Mouse (Mus musculus): ENCODE data around the gene Emc10.

The Emc10 gene

GRCm38 (mm10) chr7:44485572-44486195, 10.6 kb downstream of the Emc10 start:
- in situ Hi-C loops (cut with MboI, MseI): loop anchor here in 1 of 2 experiments (5.0 kb wide), 1 partner anchor 223 kb away; the partner anchor contains the start of gene Gm15517

DNA sequence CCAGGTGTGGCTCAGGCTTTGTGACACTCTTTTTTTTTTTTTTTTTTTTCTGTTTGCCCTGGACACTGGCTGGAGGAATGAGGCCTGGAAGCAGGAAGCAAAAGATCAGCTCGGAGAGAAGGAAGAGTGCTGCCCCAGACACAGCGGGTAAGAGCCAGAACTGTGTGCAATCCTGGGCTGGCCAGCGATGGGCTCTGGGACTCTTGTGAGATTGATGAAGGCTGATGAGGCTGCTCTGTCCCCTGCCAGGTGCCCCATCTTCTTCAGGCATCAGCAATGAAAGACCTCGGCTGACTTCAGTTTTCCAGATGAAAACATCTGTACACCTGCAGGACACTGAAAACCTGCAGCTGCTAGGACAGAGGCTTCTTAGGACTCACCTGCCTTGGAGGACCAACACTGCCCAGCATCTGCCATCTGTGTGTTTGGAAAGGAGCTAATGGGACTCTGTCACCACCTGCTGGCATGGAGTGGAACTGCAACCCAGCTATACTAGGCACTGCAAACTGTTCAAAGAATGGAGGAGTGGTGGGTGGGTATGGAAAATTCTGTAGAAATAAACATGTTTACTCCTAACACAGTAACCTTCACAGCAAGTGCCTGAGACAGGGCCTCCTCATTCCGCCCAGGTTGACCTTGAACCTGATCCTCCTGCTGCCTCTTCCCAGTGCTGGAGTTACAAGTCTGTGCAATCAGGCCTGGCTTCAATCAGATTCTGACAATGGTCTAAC, 11.3 kb downstream of the Emc10 start:
- in situ Hi-C loops (cut with MboI, MseI): loop anchor here (5.0 kb wide), 2 partner anchors 218 to 223 kb away; partner anchors contain the start of gene Gm15517 (in 1 of the 2)

- in situ Hi-C loops (cut with MboI, MseI): loop anchor here in 1 of 2 experiments (5.0 kb wide), 1 partner anchor 217 kb away; no protein-coding TSS in a partner anchor
Observed at GRCm38 (mm10) chr7:44484109-44484508, 12.2 kb downstream of the Emc10 start.

DNA sequence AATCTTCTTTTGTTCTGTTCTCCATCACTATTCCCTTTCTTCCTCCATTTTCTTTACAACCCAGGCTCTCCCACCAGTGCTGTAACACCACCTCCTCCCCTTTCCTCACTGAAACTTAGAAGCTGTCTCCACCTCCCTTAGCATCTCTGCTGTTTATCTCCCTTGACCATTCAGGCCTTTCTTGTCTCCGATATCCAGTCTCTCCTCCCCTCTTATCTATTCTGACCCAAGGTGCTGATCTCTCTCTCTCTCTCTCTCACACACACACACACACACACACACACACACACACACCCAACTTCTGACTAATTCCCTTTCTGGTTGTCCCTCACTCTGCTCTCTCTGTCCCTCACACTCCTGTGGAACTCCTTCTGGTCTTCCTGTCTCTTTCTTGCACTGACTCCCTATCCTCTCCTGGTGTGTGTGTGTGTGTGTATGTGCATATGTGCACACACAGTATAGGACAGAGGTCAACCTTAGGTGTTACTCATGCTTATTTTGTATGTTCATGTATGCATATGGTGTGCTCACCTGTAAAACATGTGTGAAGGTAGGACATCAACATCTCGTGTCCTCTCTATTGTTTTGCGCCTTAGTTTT, 13.4 kb downstream of the Emc10 start:
- in situ Hi-C loops (cut with MboI, MseI): loop anchor here in 1 of 2 experiments (5.0 kb wide), 1 partner anchor 216 kb away; no protein-coding TSS in a partner anchor

DNA sequence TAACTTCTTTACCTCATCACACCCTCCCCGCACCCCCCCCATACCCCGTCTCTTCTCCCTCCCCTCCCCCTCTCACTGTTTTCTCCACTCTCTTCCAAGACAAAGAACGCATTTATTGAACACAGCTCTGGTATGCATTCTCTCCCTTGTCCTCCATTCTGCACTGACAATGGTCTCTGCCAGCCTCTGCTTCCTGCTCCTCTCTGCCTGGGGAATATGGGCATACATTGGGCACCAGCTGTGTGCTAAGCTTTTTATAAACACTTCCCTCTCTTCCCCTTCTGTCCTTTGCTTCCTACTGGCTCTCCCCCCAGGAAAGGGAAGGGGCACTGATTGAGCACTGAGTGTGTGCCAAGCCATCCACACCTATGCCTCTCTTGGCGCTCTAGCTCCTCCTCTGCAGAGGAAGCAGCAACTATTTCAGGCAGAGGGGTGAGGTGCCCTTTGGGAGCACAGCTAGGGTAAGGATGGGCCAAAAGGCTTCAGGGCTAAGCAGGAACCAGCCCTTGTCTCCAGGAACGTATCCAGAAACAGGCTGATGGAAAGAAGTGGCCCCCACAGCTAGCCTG, 21.2 kb downstream of the Emc10 start:
- in situ Hi-C loops (cut with MboI, MseI): no loop called here

GRCm38 (mm10) chr7:44474419-44474818, 21.9 kb downstream of the Emc10 start:
- in situ Hi-C loops (cut with MboI, MseI): no loop called here

DNA sequence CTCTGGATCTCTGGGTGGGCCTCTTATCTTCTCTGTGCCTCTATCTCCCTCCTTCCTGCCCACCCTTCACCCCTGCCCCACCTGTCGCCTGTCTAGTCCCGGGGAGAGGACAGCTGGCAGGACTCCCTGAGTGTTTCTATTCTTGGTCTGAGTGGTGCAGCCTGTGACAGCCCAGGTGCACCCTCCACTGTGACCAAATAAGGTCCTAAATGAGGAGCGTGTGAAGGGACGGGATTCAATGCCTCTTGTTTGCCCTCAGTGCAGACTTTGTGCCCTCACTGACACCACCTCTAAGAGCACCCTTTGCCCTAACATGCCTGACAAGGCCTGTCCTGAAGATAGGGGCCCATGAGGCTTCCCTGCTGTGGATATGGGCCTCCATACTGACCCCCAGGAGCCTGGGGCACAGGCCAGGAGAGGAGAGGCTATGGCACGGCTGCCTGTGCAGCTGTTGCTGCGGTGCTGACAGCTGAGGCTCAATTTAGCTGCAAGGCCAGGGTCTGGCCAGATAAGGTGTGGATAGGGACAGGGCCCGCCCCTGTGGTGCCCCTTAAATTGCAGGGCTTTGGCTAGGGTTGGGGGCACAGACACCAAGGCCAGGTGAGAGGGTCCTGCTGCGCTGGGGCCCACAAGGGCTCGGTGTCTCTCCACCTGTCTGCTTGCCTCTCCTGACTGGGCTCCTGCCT, 23.2 kb downstream of the Emc10 start:
- in situ Hi-C loops (cut with MboI, MseI): no loop called here

DNA sequence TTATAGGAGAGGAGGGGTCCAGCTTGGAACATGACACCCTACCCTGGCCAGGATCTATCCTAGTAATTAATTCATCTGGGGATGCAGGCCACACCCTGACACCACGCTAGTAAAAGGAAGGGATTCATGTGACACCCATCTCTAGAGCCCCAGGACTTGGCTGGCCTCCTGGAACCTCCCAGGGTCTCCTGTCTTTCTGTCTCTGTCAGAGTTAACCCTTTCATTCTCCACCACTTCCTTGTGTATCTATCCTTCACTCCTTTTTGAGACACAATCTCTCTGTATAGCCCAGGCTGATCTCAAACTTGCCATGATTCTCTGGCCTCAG, 23.8 kb downstream of the Emc10 start:
- in situ Hi-C loops (cut with MboI, MseI): no loop called here

DNA sequence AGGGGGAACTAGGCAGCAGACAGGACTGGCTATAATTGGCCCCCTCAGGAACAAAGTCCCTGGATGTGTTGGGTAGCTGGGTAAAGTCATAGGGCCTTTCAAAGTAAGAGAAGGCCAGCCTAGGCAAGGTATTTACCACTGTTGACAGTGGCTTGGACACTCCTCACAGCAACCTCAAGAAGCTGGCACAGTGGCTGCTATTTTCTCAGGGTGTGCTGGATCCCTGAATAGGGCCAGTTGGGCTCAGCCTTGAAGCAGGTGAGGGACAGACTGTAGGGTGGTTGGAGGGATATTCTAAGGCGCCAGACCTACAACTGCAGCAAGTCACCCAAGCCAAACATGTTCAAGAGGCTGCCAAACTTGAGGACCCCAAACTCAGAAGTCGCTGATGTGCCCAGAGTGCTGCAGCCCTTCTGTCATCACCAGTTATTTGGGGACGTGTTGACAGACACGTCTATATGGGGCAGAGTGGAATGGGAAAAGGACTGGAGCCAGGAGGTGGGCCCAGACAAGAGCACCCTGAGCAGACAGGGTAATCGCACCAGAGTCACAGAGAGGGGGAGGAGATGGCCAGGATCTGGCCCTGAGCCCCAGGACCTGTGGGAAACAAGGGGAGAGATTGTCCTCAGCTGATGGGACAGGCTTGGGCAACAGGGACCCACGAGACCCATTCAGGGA, 24.3 kb downstream of the Emc10 start:
- in situ Hi-C loops (cut with MboI, MseI): no loop called here

DNA sequence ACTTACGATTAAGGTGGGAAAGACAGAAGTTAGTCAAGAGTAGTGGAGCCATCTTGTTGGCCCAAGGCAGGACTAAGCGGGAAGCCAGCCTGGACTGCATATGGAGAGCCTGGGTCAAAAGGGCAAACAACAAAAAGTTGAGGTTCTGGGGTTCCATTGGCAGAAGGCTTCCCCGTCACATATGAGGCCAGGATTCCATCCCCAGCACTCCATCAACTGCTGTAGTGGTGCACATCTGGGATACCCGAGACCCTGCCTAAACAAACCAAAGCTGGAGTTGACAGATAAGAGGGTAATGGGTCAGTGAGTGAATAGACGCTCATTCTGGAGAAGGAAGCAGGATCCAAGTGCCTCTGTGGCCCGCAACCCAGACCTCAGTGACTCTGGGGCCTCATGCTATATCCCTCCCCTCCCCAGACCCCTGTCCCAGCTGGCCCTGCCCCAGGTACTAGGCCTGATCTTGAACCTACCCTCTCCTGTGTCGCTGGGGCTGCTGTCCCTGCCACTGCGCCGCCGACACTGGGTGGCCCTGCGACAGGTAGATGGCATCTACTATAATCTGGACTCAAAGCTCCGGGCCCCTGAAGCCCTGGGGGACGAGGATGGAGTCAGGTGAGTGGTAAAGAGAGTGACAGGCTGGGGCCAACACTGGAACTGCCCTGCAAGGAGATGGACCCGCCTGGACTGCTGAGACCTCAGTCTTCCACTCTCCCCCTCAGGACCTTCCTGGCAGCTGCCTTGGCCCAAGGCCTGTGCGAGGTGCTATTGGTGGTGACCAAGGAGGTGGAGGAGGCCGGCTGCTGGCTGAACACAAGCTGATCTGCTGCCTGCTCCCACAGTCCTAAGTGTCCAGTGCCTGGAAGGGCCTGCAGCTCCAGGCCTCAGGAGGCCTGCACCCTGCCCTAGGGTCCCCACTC, 25.4 kb downstream of the Emc10 start:
- in situ Hi-C loops (cut with MboI, MseI): no loop called here

DNA sequence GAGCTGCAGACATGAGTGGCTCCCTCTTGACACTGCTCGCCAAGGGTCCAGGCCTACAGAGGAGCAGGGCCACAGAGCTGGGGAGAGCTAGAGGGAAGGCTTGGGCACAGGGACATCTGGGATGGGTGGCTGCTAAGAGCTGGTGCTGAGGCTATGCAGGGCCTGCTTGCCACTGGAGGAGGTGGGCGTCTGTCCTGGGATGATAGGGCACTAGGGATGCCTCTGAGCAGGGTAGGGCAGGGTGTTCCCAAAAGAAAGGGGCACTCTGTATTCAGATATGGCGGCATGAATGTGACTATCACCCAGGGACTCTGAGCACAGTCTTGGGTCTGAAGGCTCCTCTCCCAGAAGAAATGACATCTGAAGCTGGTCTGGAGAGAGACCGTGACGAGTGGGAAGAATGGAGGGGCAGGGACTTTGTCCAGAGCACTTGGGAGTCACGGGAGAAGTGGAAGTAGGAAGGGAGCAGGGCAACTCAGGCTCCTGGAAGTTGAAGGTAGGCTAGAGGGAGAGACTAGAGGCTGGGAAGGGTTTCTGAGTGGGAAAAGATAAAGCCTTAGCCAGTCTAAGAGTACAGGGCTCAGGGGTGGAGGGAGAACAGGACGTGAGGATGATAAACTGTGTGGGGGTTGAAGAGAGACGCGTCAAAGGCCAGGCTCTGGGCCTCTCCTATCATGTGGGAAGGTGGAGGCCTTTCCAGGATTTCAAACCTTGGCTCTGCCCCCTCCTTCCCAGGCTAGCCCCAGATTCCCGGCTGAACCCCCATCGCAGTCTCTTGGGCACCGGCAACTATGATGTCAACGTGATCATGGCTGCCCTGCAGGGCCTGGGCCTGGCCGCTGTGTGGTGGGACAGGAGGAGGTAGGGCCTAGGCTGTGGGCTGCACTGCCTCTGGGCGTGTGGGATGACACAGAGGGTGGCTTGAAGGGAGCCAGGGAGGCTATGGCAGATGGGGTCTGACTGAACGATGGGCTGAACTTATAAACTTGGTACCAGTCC, 26.4 kb downstream of the Emc10 start:
- in situ Hi-C loops (cut with MboI, MseI): loop anchor here (5.0 kb wide), 1 partner anchor 68 kb away; no protein-coding TSS in a partner anchor

- in situ Hi-C loops (cut with MboI, MseI): loop anchor here (5.0 kb wide), 1 partner anchor 66 kb away; no protein-coding TSS in a partner anchor
Observed at GRCm38 (mm10) chr7:44468644-44469285, 27.6 kb downstream of the Emc10 start.

- in situ Hi-C loops (cut with MboI, MseI): loop anchor here (5.0 kb wide), 1 partner anchor 66 kb away; no protein-coding TSS in a partner anchor
Observed at GRCm38 (mm10) chr7:44467811-44468411, 28.4 kb downstream of the Emc10 start, which contains the start of gene Josd2. Josd2 (plus strand) TSS chr7:44467980.

- in situ Hi-C loops (cut with MboI, MseI): loop anchor here (5.0 kb wide), 1 partner anchor 65 kb away; no protein-coding TSS in a partner anchor
Observed at GRCm38 (mm10) chr7:44466888-44467311, 29.4 kb downstream of the Emc10 start.

GRCm38 (mm10) chr7:44466006-44466887, 30.1 kb downstream of the Emc10 start:
- in situ Hi-C loops (cut with MboI, MseI): loop anchor here (5.0 kb wide), 1 partner anchor 64 kb away; no protein-coding TSS in a partner anchor

- in situ Hi-C loops (cut with MboI, MseI): loop anchor here (5.0 kb wide), 1 partner anchor 63 kb away; no protein-coding TSS in a partner anchor
Observed at GRCm38 (mm10) chr7:44465111-44465510, 31.2 kb downstream of the Emc10 start, which contains the start of gene Aspdh. Aspdh (plus strand) TSS chr7:44465391.
